Mouse (Mus musculus) lung, postnatal 0 days (tissue): ENCODE results near the gene Tbc1d22a. TPM values are rescaled to one million over a fixed set of nuclear protein-coding genes. Genes with fewer than 3 reads are reported as not detected.

Source experiments
- ATAC-seq: fragments of 200-750 bp; cut with Nextera tagmentation; 2 replicates; pipeline ENCODE4 v1.8.0; 2017; ENCODE audit warnings: moderate library complexity
- DNase-seq: peaks from one replicate; pipeline ENCODE4 v3.0.0-alpha.2; 2016; ENCODE audit warnings: low spot score
- H3K27ac ChIP-seq: fragments of 300-500 bp; sonication (generic); 2 replicates; pipeline ENCODE4 v1.5.1; 2014; ENCODE audit warnings: antibody characterized with exemption, mild to moderate bottlenecking, low read length, mixed read lengths
- H3K27me3 ChIP-seq: fragments of 300-500 bp; sonication (generic); replicated peaks from 2 replicates; pipeline ENCODE4 v1.6.1; 2014; ENCODE audit warnings: low read length, mixed read lengths; ENCODE audit not compliant: insufficient read depth
- H3K36me3 ChIP-seq: fragments of 300-500 bp; sonication (generic); 2 replicates; pipeline ENCODE4 v1.6.1; 2014; ENCODE audit warnings: low read length, mixed read lengths; ENCODE audit not compliant: insufficient read depth
- H3K4me1 ChIP-seq: fragments of 300-500 bp; sonication (generic); 2 replicates; pipeline ENCODE4 v1.6.1; 2014; ENCODE audit warnings: antibody characterized with exemption, low read depth, low read length, mixed read lengths; ENCODE audit not compliant: insufficient read depth
- H3K4me2 ChIP-seq: fragments of 300-500 bp; sonication (generic); replicated peaks from 2 replicates; pipeline ENCODE4 v1.6.1; 2014; ENCODE audit warnings: low read depth, mild to moderate bottlenecking, low read length, moderate library complexity, mixed read lengths
- H3K4me3 ChIP-seq: fragments of 300-500 bp; sonication (generic); 2 replicates; pipeline ENCODE4 v1.5.1; 2014; ENCODE audit warnings: low read depth, low read length
- H3K9ac ChIP-seq: fragments of 300-500 bp; sonication (generic); replicated peaks from 2 replicates; pipeline ENCODE4 v1.6.1; 2014; ENCODE audit warnings: low read depth, mild to moderate bottlenecking
- H3K9me3 ChIP-seq: fragments of 300-500 bp; sonication (generic); 2 replicates; pipeline ENCODE4 v1.6.1; 2016; ENCODE audit warnings: low read length, mixed read lengths
- CTCF ChIP-seq: IDR thresholded peaks from 2 replicates; pipeline ENCODE4 v1.5.1; 2016; ENCODE audit warnings: antibody characterized with exemption, mild to moderate bottlenecking
- EP300 ChIP-seq: IDR thresholded peaks from 2 replicates; pipeline ENCODE4 v1.6.1; 2016; ENCODE audit warnings: antibody characterized with exemption, mild to moderate bottlenecking, control low read depth
- WGBS: fragments of 180-500 bp; shearing (Covaris S2); extraction: QIAGEN DNeasy Blood & Tissue Kit; methylation state at CpG from one replicate; pipeline ENCODE4 v1.1.7; 2014; 5-methylcytosine and 5-hydroxymethylcytosine counted together
- polyA plus RNA-seq: library from polyadenylated mRNA; unstranded; fragments of >200 nt; fragmentation: Nextera tagmentation; extraction: Ambion mirVana; gene quantifications from 2 replicates; pipeline ENCODE4 v1.2.1, GENCODE M21; 2015

The Tbc1d22a gene
- polyA plus RNA-seq, 1 experiment from 2014 or later: 13.1 TPM

GRCm38 (mm10) chr15:86342637-86343375, 128.5 kb downstream of the Tbc1d22a start:
- no peak overlapping the region for H3K4me2 ChIP-seq
- TF ChIP-seq EP300 (no peak), CTCF (no peak)
- no peak overlapping the region for H3K4me3 ChIP-seq
- no peak for ATAC-seq
- no peak for DNase-seq
- H3K27me3 ChIP-seq: no peaks in the 10 kb centered on the region
- H3K4me1 ChIP-seq: no peaks in the 10 kb centered on the region
- no peak overlapping the region for H3K27ac ChIP-seq
- H3K9ac ChIP-seq: no peak overlapping the region
- H3K9me3 ChIP-seq: no peaks in the 10 kb centered on the region
- no peaks in the 10 kb centered on the region for H3K36me3 ChIP-seq
- WGBS: 55% methylated on average over 8 of the region's 8 CpGs

GRCm38 (mm10) chr15:86344906-86345331, 130.7 kb downstream of the Tbc1d22a start:
- Histone ChIP-seq H3K4me3 (no peak overlapping the region), H3K27ac (no peak overlapping the region), H3K27me3 (no peaks in the 10 kb centered on the region), H3K4me2 (no peak overlapping the region), H3K9me3 (no peaks in the 10 kb centered on the region), H3K4me1 (no peaks in the 10 kb centered on the region), H3K9ac (no peak overlapping the region), H3K36me3 (no peaks in the 10 kb centered on the region)
- DNase-seq (no peak), ATAC-seq (no peak)
- no peak for TF ChIP-seq CTCF
- no peak for TF ChIP-seq EP300
- 72% methylated on average over 8 of the region's 8 CpGs for WGBS

- Histone ChIP-seq H3K4me3 (no peak overlapping the region), H3K36me3 (no peaks in the 10 kb centered on the region), H3K4me1 (no peaks in the 10 kb centered on the region), H3K4me2 (no peak overlapping the region), H3K9ac (no peak overlapping the region), H3K27ac (no peak overlapping the region), H3K9me3 (no peaks in the 10 kb centered on the region), H3K27me3 (no peaks in the 10 kb centered on the region)
- ATAC-seq (no peak), DNase-seq (no peak)
- TF ChIP-seq CTCF (no peak), EP300 (no peak)
- 65% methylated on average over 9 of the region's 9 CpGs for WGBS
These were observed 131.6 kb downstream of the Tbc1d22a start for GRCm38 (mm10) chr15:86345907-86346306.

- TF ChIP-seq EP300: no peak
- TF ChIP-seq CTCF: no peak
- H3K27ac ChIP-seq: no peak overlapping the region
- no peak overlapping the region for H3K9ac ChIP-seq
- no peaks in the 10 kb centered on the region for H3K9me3 ChIP-seq
- no peaks in the 10 kb centered on the region for H3K27me3 ChIP-seq
- H3K4me1 ChIP-seq: no peaks in the 10 kb centered on the region
- 95% methylated on average over 3 of the region's 3 CpGs for WGBS
- H3K4me2 ChIP-seq: no peak overlapping the region
- H3K4me3 ChIP-seq: no peak overlapping the region
- no peak for ATAC-seq
- no peaks in the 10 kb centered on the region; the same call in 1 of the 2 replicates for H3K36me3 ChIP-seq
- no peak for DNase-seq
These were observed 132.3 kb downstream of the Tbc1d22a start for GRCm38 (mm10) chr15:86346606-86347005.

GRCm38 (mm10) chr15:86354932-86355331, 140.7 kb downstream of the Tbc1d22a start:
- Histone ChIP-seq H3K36me3 (no peaks in the 10 kb centered on the region; the same call in 1 of the 2 replicates), H3K27me3 (no peaks in the 10 kb centered on the region), H3K9me3 (no peaks in the 10 kb centered on the region), H3K4me1 (no peaks in the 10 kb centered on the region), H3K4me2 (no peak overlapping the region), H3K4me3 (no peak overlapping the region), H3K27ac (no peak overlapping the region), H3K9ac (no peak overlapping the region)
- no peak for ATAC-seq
- 74% methylated on average over 2 of the region's 2 CpGs for WGBS
- DNase-seq: no peak
- no peak for TF ChIP-seq CTCF
- TF ChIP-seq EP300: no peak

GRCm38 (mm10) chr15:86355857-86356256, 141.6 kb downstream of the Tbc1d22a start:
- DNase-seq (no peak), ATAC-seq (no peak)
- no peak overlapping the region for H3K27ac ChIP-seq
- WGBS: 63% methylated on average over 2 of the region's 2 CpGs
- H3K27me3 ChIP-seq: no peaks in the 10 kb centered on the region
- H3K4me2 ChIP-seq: no peak overlapping the region
- no peaks in the 10 kb centered on the region; the same call in 1 of the 2 replicates for H3K36me3 ChIP-seq
- TF ChIP-seq CTCF (no peak), EP300 (no peak)
- no peak overlapping the region for H3K9ac ChIP-seq
- H3K4me1 ChIP-seq: no peaks in the 10 kb centered on the region
- H3K4me3 ChIP-seq: no peak overlapping the region
- H3K9me3 ChIP-seq: no peaks in the 10 kb centered on the region
